Mouse (Mus musculus) neural tube, embryonic 11.5 days (tissue): ENCODE data around the gene Wdfy4. TPM values are rescaled to one million over a fixed set of nuclear protein-coding genes. Genes with fewer than 3 reads are reported as not detected.

Source experiments
- ATAC-seq: fragments of 200-750 bp; cut with Nextera tagmentation; 2 replicates; pipeline ENCODE4 v1.8.0; 2017; ENCODE audit warnings: moderate number of reproducible peaks, mild to moderate bottlenecking, moderate TSS enrichment, moderate library complexity; ENCODE audit not compliant: insufficient read depth, low FRiP score, low TSS enrichment
- DNase-seq: peaks from one replicate; pipeline ENCODE4 v3.0.0-alpha.2; 2015; ENCODE audit warnings: low spot score
- H3K27ac ChIP-seq: fragments of 300-500 bp; sonication (generic); 2 replicates; pipeline ENCODE4 v1.5.1; 2014; ENCODE audit warnings: low read depth, mild to moderate bottlenecking, low read length
- H3K27me3 ChIP-seq: fragments of 300-500 bp; sonication (generic); 2 replicates; pipeline ENCODE4 v1.6.1; 2014; ENCODE audit warnings: mild to moderate bottlenecking, low read length, mixed read lengths; ENCODE audit not compliant: control insufficient read depth, insufficient read depth
- H3K36me3 ChIP-seq: fragments of 300-500 bp; sonication (generic); 2 replicates; pipeline ENCODE4 v1.6.1; 2014; ENCODE audit warnings: mild to moderate bottlenecking, low read length, moderate library complexity, mixed read lengths; ENCODE audit not compliant: control insufficient read depth, insufficient read depth
- H3K4me1 ChIP-seq: fragments of 300-500 bp; sonication (generic); 2 replicates; pipeline ENCODE4 v1.6.1; 2014; ENCODE audit warnings: low read length, mixed read lengths; ENCODE audit not compliant: control insufficient read depth, insufficient read depth
- H3K4me2 ChIP-seq: fragments of 300-500 bp; sonication (generic); 2 replicates; pipeline ENCODE4 v1.6.1; 2014; ENCODE audit warnings: low read depth, mild to moderate bottlenecking, moderate library complexity
- H3K4me3 ChIP-seq: fragments of 300-500 bp; sonication (generic); 2 replicates; pipeline ENCODE4 v1.5.1; 2014; ENCODE audit warnings: low read depth, low read length
- H3K9ac ChIP-seq: fragments of 300-500 bp; sonication (generic); 2 replicates; pipeline ENCODE4 v1.6.1; 2014; ENCODE audit warnings: mild to moderate bottlenecking, low read length
- H3K9me3 ChIP-seq: fragments of 300-500 bp; sonication (generic); 2 replicates; pipeline ENCODE4 v1.6.1; 2016; ENCODE audit warnings: low read length; ENCODE audit not compliant: control insufficient read depth
- WGBS: fragments of 180-500 bp; shearing (Covaris S2); extraction: QIAGEN DNeasy Blood & Tissue Kit; methylation state at CpG from one replicate; pipeline ENCODE4 v1.1.7; 2014; 5-methylcytosine and 5-hydroxymethylcytosine counted together
- polyA plus RNA-seq: library from polyadenylated mRNA; unstranded; fragments of >200 nt; fragmentation: Nextera tagmentation; extraction: Ambion mirVana; gene quantifications from 2 replicates; pipeline ENCODE4 v1.2.1, GENCODE M21; 2014

The Wdfy4 gene
- polyA plus RNA-seq, 1 experiment from 2014 or later: 0.36 TPM

DNA sequence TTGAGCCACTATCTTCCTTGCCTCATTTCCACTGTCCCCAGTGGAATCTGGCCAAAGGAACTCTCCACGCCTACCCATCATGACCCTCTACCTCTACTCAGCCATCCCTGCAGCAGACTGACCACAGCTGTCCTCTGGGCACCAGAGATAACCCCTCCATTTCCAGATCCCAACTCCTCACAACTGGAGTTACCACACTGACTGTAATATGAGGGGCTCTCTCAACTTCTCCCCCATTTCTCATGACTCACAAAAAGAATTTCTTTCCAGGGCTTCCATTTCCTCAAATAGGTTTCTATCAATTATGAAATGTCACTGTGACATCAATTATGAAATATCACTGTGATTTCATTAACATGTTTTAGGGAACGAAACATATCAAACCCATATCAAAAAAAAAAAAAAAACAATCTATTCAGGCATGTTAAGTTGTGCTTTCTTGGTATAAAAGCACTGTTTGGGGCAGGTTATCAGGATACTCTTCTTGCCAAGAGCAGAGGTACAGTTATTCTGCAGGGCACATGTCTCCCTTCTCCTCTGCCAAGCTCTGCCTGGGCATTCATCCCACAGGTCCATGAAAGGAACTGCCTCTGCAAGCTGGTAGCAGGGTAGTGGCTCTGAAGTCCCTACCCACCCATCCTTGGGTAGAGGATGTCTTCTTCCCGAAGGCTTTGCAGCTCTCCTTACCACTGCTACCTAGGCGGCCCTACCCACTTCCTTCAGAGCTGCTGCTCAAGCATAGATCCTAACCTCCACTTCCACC, 10.1 kb downstream of the Wdfy4 start:
- DNase-seq: no peak
- Histone ChIP-seq H3K4me1 (no peaks in the 10 kb centered on the region), H3K27ac (no peak overlapping the region), H3K9me3 (no peaks in the 10 kb centered on the region), H3K27me3 (no peaks in the 10 kb centered on the region), H3K9ac (no peak overlapping the region), H3K4me2 (no peak overlapping the region), H3K36me3 (no peaks in the 10 kb centered on the region), H3K4me3 (no peak overlapping the region)
- no peak for ATAC-seq
- WGBS: 81% methylated on average over 4 of the region's 4 CpGs

- no peak for ATAC-seq
- no peak for DNase-seq
- no peak overlapping the region for H3K9ac ChIP-seq
- H3K4me1 ChIP-seq: no peaks in the 10 kb centered on the region
- no peaks in the 10 kb centered on the region for H3K9me3 ChIP-seq
- no peak overlapping the region for H3K27ac ChIP-seq
- no peaks in the 10 kb centered on the region for H3K36me3 ChIP-seq
- 75% methylated on average over 1 of the region's 1 CpGs for WGBS
- no peak overlapping the region for H3K4me3 ChIP-seq
- H3K27me3 ChIP-seq: no peaks in the 10 kb centered on the region
- H3K4me2 ChIP-seq: no peak overlapping the region
These were observed 13.4 kb downstream of the Wdfy4 start for GRCm38 (mm10) chr14:33171942-33172341.

GRCm38 (mm10) chr14:33168750-33169149, 16.6 kb downstream of the Wdfy4 start:
- ATAC-seq (no peak), DNase-seq (no peak)
- Histone ChIP-seq H3K4me1 (no peaks in the 10 kb centered on the region), H3K9me3 (no peaks in the 10 kb centered on the region), H3K9ac (no peak overlapping the region), H3K4me3 (no peak overlapping the region), H3K36me3 (no peaks in the 10 kb centered on the region), H3K27me3 (no peaks in the 10 kb centered on the region), H3K27ac (no peak overlapping the region), H3K4me2 (no peak overlapping the region)
- 91% methylated on average over 4 of the region's 4 CpGs for WGBS

- no peaks in the 10 kb centered on the region for H3K36me3 ChIP-seq
- ATAC-seq (no peak), DNase-seq (no peak)
- no peak overlapping the region for H3K9ac ChIP-seq
- H3K4me1 ChIP-seq: no peaks in the 10 kb centered on the region
- H3K4me2 ChIP-seq: no peak overlapping the region
- H3K4me3 ChIP-seq: no peak overlapping the region
- H3K27ac ChIP-seq: no peak overlapping the region
- no peaks in the 10 kb centered on the region for H3K27me3 ChIP-seq
- 95% methylated on average over 5 of the region's 5 CpGs for WGBS
- no peaks in the 10 kb centered on the region for H3K9me3 ChIP-seq
These were observed 23.1 kb downstream of the Wdfy4 start for GRCm38 (mm10) chr14:33162238-33162637.

DNA sequence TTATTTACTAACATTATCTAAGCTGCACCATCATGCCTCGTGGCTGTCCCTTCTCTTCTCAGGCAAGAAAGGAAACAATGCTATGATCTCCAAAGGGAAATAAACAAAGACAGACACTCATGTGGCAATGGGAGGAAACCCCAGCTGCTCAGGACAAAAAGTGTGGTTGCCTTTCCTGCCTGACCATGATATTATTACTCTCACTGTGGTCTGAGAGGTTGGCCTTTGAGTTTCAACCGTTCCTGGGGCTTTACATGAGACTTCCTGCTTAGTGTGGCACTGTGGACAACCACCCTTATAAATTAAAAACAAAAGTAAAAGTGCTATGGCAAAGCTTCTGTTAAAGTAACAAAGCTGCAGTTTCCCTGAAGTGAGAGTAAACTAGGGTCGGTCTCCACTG, 27.0 kb downstream of the Wdfy4 start:
- Histone ChIP-seq H3K4me1 (no peaks in the 10 kb centered on the region), H3K27ac (no peak overlapping the region), H3K4me2 (no peak overlapping the region), H3K27me3 (no peaks in the 10 kb centered on the region), H3K9me3 (no peaks in the 10 kb centered on the region), H3K4me3 (no peak overlapping the region), H3K9ac (no peak overlapping the region), H3K36me3 (no peaks in the 10 kb centered on the region)
- 72% methylated on average over 3 of the region's 3 CpGs for WGBS
- ATAC-seq (no peak), DNase-seq (no peak)

GRCm38 (mm10) chr14:33152941-33153340, 32.4 kb downstream of the Wdfy4 start:
- Histone ChIP-seq H3K4me3 (no peak overlapping the region), H3K9ac (no peak overlapping the region), H3K27me3 (no peaks in the 10 kb centered on the region), H3K4me2 (no peak overlapping the region), H3K9me3 (no peaks in the 10 kb centered on the region), H3K4me1 (no peaks in the 10 kb centered on the region), H3K27ac (no peak overlapping the region), H3K36me3 (no peaks in the 10 kb centered on the region)
- WGBS: 50% methylated on average over 1 of the region's 1 CpGs
- DNase-seq (peak; percentile 7), ATAC-seq (no peak)

- no peak for ATAC-seq
- no peaks in the 10 kb centered on the region for H3K9me3 ChIP-seq
- no peak overlapping the region for H3K27ac ChIP-seq
These were observed 39.0 kb downstream of the Wdfy4 start for GRCm38 (mm10) chr14:33146287-33146686.

GRCm38 (mm10) chr14:33136843-33137242, 48.5 kb downstream of the Wdfy4 start:
- DNase-seq: peak; percentile 10
- ATAC-seq: no peak
- Histone ChIP-seq H3K4me1 (no peaks in the 10 kb centered on the region), H3K4me3 (no peak overlapping the region), H3K27ac (no peak overlapping the region), H3K27me3 (no peaks in the 10 kb centered on the region), H3K9me3 (no peaks in the 10 kb centered on the region), H3K36me3 (no peaks in the 10 kb centered on the region), H3K9ac (no peak overlapping the region), H3K4me2 (no peak overlapping the region)
- 68% methylated on average over 9 of the region's 9 CpGs for WGBS

More at GRCm38 (mm10) chr14:33146287-33146686, 39.0 kb downstream of the Wdfy4 start:
- Histone ChIP-seq H3K36me3 (no peaks in the 10 kb centered on the region), H3K9ac (no peak overlapping the region), H3K4me3 (no peak overlapping the region), H3K27me3 (no peaks in the 10 kb centered on the region), H3K4me2 (no peak overlapping the region), H3K4me1 (no peaks in the 10 kb centered on the region)
- DNase-seq: peak; percentile 28
- WGBS: 17% methylated on average over 2 of the region's 2 CpGs

GRCm38 (mm10) chr14:33135170-33135569, 50.1 kb downstream of the Wdfy4 start:
- no peak overlapping the region for H3K4me3 ChIP-seq
- no peak overlapping the region for H3K4me2 ChIP-seq
- DNase-seq (no peak), ATAC-seq (no peak)
- H3K4me1 ChIP-seq: no peaks in the 10 kb centered on the region
- H3K27me3 ChIP-seq: no peaks in the 10 kb centered on the region
- no peaks in the 10 kb centered on the region for H3K9me3 ChIP-seq
- H3K27ac ChIP-seq: no peak overlapping the region
- no peaks in the 10 kb centered on the region for H3K36me3 ChIP-seq
- 92% methylated on average over 6 of the region's 6 CpGs for WGBS
- H3K9ac ChIP-seq: no peak overlapping the region
